20 mouse cellular contexts compared by ENCODE assay signal in the genomic region with DNA sequence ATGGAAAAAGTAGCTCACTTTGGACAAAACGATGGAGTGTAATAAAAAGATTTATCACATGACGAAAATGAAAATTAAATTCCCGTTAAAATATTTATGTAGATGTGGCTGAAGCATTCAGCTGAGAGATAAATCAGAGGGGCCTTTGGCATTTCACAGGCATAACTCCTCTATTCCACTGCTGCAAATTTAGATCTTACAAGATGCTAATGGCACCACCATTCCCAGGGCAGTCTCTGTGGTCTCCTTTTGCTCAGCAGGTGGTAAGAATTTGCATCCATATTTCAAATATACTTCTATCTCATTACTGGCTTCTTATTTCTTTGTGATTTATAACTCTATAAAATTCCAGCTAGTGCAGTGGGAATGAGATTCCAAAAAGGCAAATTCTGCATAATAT.
"Had no signal": no experiment of that assay in that cellular context is flagged by ENCODE, and none has a peak within 500 bp of the region (broad histone marks: within the 10 kb centered on the region; RNA-seq: fewer than 3 reads in every experiment).

No protein-coding gene starts in this region.

- H3K36me3 ChIP-seq: limb, embryonic 15.5 days; liver, embryonic 13.5 days; liver, embryonic 15.5 days; lung, embryonic 15.5 days; midbrain, embryonic 10.5 days; midbrain, embryonic 13.5 days; stomach, embryonic 15.5 days had no signal

- H3K27ac ChIP-seq: limb, embryonic 15.5 days; liver, embryonic 13.5 days; liver, embryonic 15.5 days; lung, embryonic 15.5 days; macrophage; midbrain, embryonic 10.5 days; midbrain, embryonic 13.5 days; stomach, embryonic 15.5 days; stomach, postnatal 0 days had no signal

- H3K27me3 ChIP-seq: limb, embryonic 15.5 days; liver, embryonic 13.5 days; liver, embryonic 15.5 days; lung, embryonic 15.5 days; megakaryocyte, embryonic 14.5 days; midbrain, embryonic 13.5 days; stomach, embryonic 15.5 days had no signal

- H3K4me1 ChIP-seq: limb, embryonic 15.5 days; liver, embryonic 13.5 days; liver, embryonic 15.5 days; lung, embryonic 15.5 days; megakaryocyte, embryonic 14.5 days; midbrain, embryonic 10.5 days; midbrain, embryonic 13.5 days; stomach, embryonic 15.5 days had no signal

- H3K9me3 ChIP-seq: limb, embryonic 15.5 days; liver, embryonic 13.5 days; liver, embryonic 15.5 days; lung, embryonic 15.5 days; megakaryocyte, embryonic 14.5 days; midbrain, embryonic 10.5 days; midbrain, embryonic 13.5 days; stomach, embryonic 15.5 days had no signal

- H3K4me2 ChIP-seq: limb, embryonic 15.5 days; liver, embryonic 13.5 days; liver, embryonic 15.5 days; lung, embryonic 15.5 days; midbrain, embryonic 13.5 days; stomach, embryonic 15.5 days had no signal

- H3K9ac ChIP-seq: limb, embryonic 15.5 days; liver, embryonic 13.5 days; liver, embryonic 15.5 days; liver, postnatal 0 days; lung, embryonic 15.5 days; midbrain, embryonic 13.5 days; stomach, embryonic 15.5 days had no signal

- DNase-seq: liver, embryonic 13.5 days; liver, postnatal 0 days; lung, adult 2 months; lung, postnatal 14 days; lung, postnatal 36 days; right cerebral cortex, postnatal 14 days; thymus, adult 2 months; thymus, postnatal 25 days; thymus, postnatal 4 days had no signal

- H3K4me3 ChIP-seq: limb, embryonic 15.5 days; liver, embryonic 13.5 days; liver, embryonic 15.5 days; lung, embryonic 15.5 days; megakaryocyte, embryonic 14.5 days; midbrain, embryonic 10.5 days; midbrain, embryonic 13.5 days; myocyte; stomach, embryonic 15.5 days had no signal

- ATAC-seq: liver, postnatal 0 days; lung, postnatal 0 days; midbrain, embryonic 13.5 days had no signal
